Mouse (Mus musculus) mouse trophoblast stem cell (cell line): ENCODE data around the gene Aatf.

Experiments
- in situ Hi-C, 2 experiments: fragments of 300-500 bp; cut with MseI, MboI; formaldehyde crosslinking; loops; 2 replicates in 1 of 2; 3 replicates in 1 of 2; pipeline ENCODE4 v1.15.1; 2025

Aatf gene

GRCm38 (mm10) chr11:84522577-84523320 is 9.4 kb upstream of the Aatf start:
- in situ Hi-C loops, result no loop called here

- in situ Hi-C loops, result no loop called here
These were observed 8.5 kb upstream of the Aatf start for GRCm38 (mm10) chr11:84521751-84522299.

- in situ Hi-C loops, result no loop called here
These were observed 7.7 kb upstream of the Aatf start for GRCm38 (mm10) chr11:84521071-84521390.

GRCm38 (mm10) chr11:84520269-84521070 is 7.1 kb upstream of the Aatf start:
- in situ Hi-C loops, result no loop called here

GRCm38 (mm10) chr11:84519576-84520268 is 6.4 kb upstream of the Aatf start:
- in situ Hi-C loops, result no loop called here

- in situ Hi-C loops, result no loop called here
These were observed 5.7 kb upstream of the Aatf start for GRCm38 (mm10) chr11:84519036-84519435.

GRCm38 (mm10) chr11:84518261-84518660 is 4.9 kb upstream of the Aatf start:
- in situ Hi-C loops, result no loop called here

GRCm38 (mm10) chr11:84517431-84517830 is 4.1 kb upstream of the Aatf start:
- in situ Hi-C loops, result no loop called here

GRCm38 (mm10) chr11:84516501-84517240 is 3.3 kb upstream of the Aatf start:
- in situ Hi-C loops, result no loop called here

GRCm38 (mm10) chr11:84512031-84512430 is 1.3 kb downstream of the Aatf start:
- in situ Hi-C loops, result no loop called here

- in situ Hi-C loops, result loop anchor here in 1 of 2 experiments (10.0 kb wide), 1 partner anchor 291 kb away; no protein-coding TSS in a partner anchor
These were observed 9.0 kb downstream of the Aatf start for GRCm38 (mm10) chr11:84504296-84504695.

- in situ Hi-C loops, result no loop called here
These were observed 15.4 kb downstream of the Aatf start for GRCm38 (mm10) chr11:84497944-84498343.

- in situ Hi-C loops, result no loop called here
These were observed 16.4 kb downstream of the Aatf start for GRCm38 (mm10) chr11:84496901-84497300.

- in situ Hi-C loops, result no loop called here
These were observed 17.5 kb downstream of the Aatf start for GRCm38 (mm10) chr11:84495774-84496173.

- in situ Hi-C loops, result no loop called here
These were observed 31.7 kb downstream of the Aatf start for GRCm38 (mm10) chr11:84481661-84482060.

GRCm38 (mm10) chr11:84480451-84480850 is 32.9 kb downstream of the Aatf start:
- in situ Hi-C loops, result no loop called here

- in situ Hi-C loops, result no loop called here
These were observed 36.7 kb downstream of the Aatf start for GRCm38 (mm10) chr11:84476641-84477040.

GRCm38 (mm10) chr11:84475991-84476390 is 37.3 kb downstream of the Aatf start:
- in situ Hi-C loops, result no loop called here

GRCm38 (mm10) chr11:84473093-84473667 is 40.1 kb downstream of the Aatf start:
- in situ Hi-C loops, result no loop called here

- in situ Hi-C loops, result no loop called here
These were observed 48.8 kb downstream of the Aatf start for GRCm38 (mm10) chr11:84464571-84464970.

- in situ Hi-C loops, result no loop called here
These were observed 59.4 kb downstream of the Aatf start for GRCm38 (mm10) chr11:84453901-84454300.
